Mouse (Mus musculus) liver, embryonic 11.5 days (tissue): ENCODE results near the gene Zfp536. TPM values are rescaled to one million over a fixed set of nuclear protein-coding genes. Genes with fewer than 3 reads are reported as not detected.

ENCODE experiments used
- ATAC-seq: fragments of 200-750 bp; cut with Nextera tagmentation; replicated peaks from 2 replicates; pipeline ENCODE4 v1.8.0; 2017; ENCODE audit warnings: moderate number of reproducible peaks, mild to moderate bottlenecking, moderate TSS enrichment, moderate library complexity; ENCODE audit not compliant: low FRiP score
- DNase-seq: peaks from one replicate; pipeline ENCODE4 v3.0.0-alpha.2; 2017; ENCODE audit warnings: low spot score
- H3K27ac ChIP-seq: fragments of 300-500 bp; sonication (generic); 2 replicates; pipeline ENCODE4 v1.5.1; 2014; ENCODE audit warnings: mild to moderate bottlenecking, low read depth, low read length, control low read depth
- H3K27me3 ChIP-seq: fragments of 300-500 bp; sonication (generic); replicated peaks from 2 replicates; pipeline ENCODE4 v1.6.1; 2014; ENCODE audit warnings: low read length, mixed read lengths; ENCODE audit not compliant: control insufficient read depth, insufficient read depth
- H3K36me3 ChIP-seq: fragments of 300-500 bp; sonication (generic); 2 replicates; pipeline ENCODE4 v1.6.1; 2014; ENCODE audit warnings: mild to moderate bottlenecking, low read length, moderate library complexity, mixed read lengths; ENCODE audit not compliant: control insufficient read depth, insufficient read depth
- H3K4me1 ChIP-seq: fragments of 300-500 bp; sonication (generic); replicated peaks from 2 replicates; pipeline ENCODE4 v1.6.1; 2014; ENCODE audit warnings: low read length, mixed read lengths; ENCODE audit not compliant: control insufficient read depth, insufficient read depth
- H3K4me2 ChIP-seq: fragments of 300-500 bp; sonication (generic); 2 replicates; pipeline ENCODE4 v1.6.1; 2014; ENCODE audit warnings: mild to moderate bottlenecking, control low read depth, moderate library complexity
- H3K4me3 ChIP-seq: fragments of 300-500 bp; sonication (generic); 2 replicates; pipeline ENCODE4 v1.5.1; 2014; ENCODE audit warnings: low read depth, low read length, control low read depth
- H3K9ac ChIP-seq: fragments of 300-500 bp; sonication (generic); 2 replicates; pipeline ENCODE4 v1.6.1; 2014; ENCODE audit warnings: low read depth, low read length, control low read depth
- H3K9me3 ChIP-seq: fragments of 300-500 bp; sonication (generic); 2 replicates; pipeline ENCODE4 v1.6.1; 2016; ENCODE audit warnings: low read length, inconsistent platforms, mixed read lengths; ENCODE audit not compliant: control insufficient read depth
- WGBS: fragments of 180-500 bp; shearing (Covaris S2); extraction: QIAGEN DNeasy Blood & Tissue Kit; methylation state at CpG from one replicate; pipeline ENCODE4 v1.1.7; 2014; 5-methylcytosine and 5-hydroxymethylcytosine counted together
- polyA plus RNA-seq: library from polyadenylated mRNA; unstranded; fragments of >200 nt; fragmentation: Nextera tagmentation; extraction: Ambion mirVana; gene quantifications from 2 replicates; pipeline ENCODE4 v1.2.1, GENCODE M21; 2014

Zfp536 gene
- polyA plus RNA-seq, 1 experiment from 2014 or later: 0.86 TPM

GRCm38 (mm10) chr7:37689107-37689511 is 84.3 kb downstream of the Zfp536 start:
- H3K9ac ChIP-seq: no peak overlapping the region
- H3K4me1 ChIP-seq: no peaks in the 10 kb centered on the region
- H3K9me3 ChIP-seq: no peaks in the 10 kb centered on the region
- H3K36me3 ChIP-seq: no peaks in the 10 kb centered on the region
- DNase-seq (no peak), ATAC-seq (no peak)
- H3K27ac ChIP-seq: no peak overlapping the region
- no peaks in the 10 kb centered on the region for H3K27me3 ChIP-seq
- no peak overlapping the region for H3K4me2 ChIP-seq
- no peak overlapping the region for H3K4me3 ChIP-seq
- 72% methylated on average over 11 of the region's 11 CpGs for WGBS

- Histone ChIP-seq H3K27me3 (no peaks in the 10 kb centered on the region), H3K4me3 (no peak overlapping the region), H3K27ac (no peak overlapping the region), H3K4me1 (no peaks in the 10 kb centered on the region), H3K4me2 (no peak overlapping the region), H3K9ac (no peak overlapping the region), H3K36me3 (no peaks in the 10 kb centered on the region), H3K9me3 (no peaks in the 10 kb centered on the region)
- ATAC-seq (no peak), DNase-seq (no peak)
- 79% methylated on average over 2 of the region's 2 CpGs for WGBS
These were observed 87.1 kb downstream of the Zfp536 start for GRCm38 (mm10) chr7:37686366-37686765.

DNA sequence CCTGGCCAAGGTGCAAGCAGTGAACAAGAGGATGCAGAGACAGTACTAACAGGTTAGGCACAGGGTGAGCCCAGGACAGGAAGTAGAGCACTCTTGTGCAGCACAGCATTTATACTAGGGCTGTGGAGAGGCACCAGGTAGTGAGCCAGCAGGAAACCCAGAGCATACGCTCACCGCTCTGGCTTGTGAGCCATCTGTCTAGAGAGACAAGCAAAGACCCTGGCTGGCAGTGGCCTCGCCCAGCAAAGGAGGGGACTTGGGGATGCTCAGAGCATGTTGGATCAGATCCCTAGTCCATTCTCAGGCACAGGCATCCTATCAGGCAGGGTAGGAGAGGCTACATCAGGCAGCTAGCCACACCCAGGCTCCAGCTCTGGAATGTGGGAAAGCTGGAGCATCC is 88.2 kb downstream of the Zfp536 start:
- ATAC-seq (no peak), DNase-seq (no peak)
- Histone ChIP-seq H3K4me1 (no peaks in the 10 kb centered on the region), H3K9ac (no peak overlapping the region), H3K9me3 (no peaks in the 10 kb centered on the region), H3K27me3 (no peaks in the 10 kb centered on the region), H3K36me3 (no peaks in the 10 kb centered on the region), H3K27ac (no peak overlapping the region), H3K4me3 (no peak overlapping the region), H3K4me2 (no peak overlapping the region)
- 87% methylated on average over 3 of the region's 3 CpGs for WGBS

DNA sequence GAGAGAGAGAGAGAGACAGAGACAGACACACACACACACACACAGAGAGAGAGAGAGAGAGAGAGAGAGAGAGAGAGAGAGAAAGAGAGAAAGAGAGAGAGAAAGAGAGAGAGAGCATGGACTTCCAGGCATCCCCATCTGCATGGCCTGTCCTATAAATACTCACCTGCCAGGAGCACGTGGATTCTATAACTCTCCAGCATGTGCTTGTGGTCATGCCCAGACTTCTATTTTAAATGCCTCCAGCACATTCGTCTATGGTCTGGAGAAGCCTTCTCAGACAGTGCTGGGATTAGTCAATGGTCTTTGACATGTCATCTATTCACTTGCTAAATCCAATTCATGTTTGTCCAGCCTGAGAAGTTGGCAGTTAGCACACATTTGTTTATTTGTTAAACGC is 92.1 kb downstream of the Zfp536 start:
- Histone ChIP-seq H3K4me3 (no peak overlapping the region), H3K4me2 (no peak overlapping the region), H3K4me1 (no peaks in the 10 kb centered on the region), H3K36me3 (no peaks in the 10 kb centered on the region), H3K9me3 (no peaks in the 10 kb centered on the region), H3K27ac (no peak overlapping the region), H3K9ac (no peak overlapping the region), H3K27me3 (no peaks in the 10 kb centered on the region)
- no peak for ATAC-seq
- no peak for DNase-seq
- WGBS: 69% methylated on average over 3 of the region's 3 CpGs

GRCm38 (mm10) chr7:37663676-37664365 is 109.6 kb downstream of the Zfp536 start:
- no peaks in the 10 kb centered on the region for H3K36me3 ChIP-seq
- no peaks in the 10 kb centered on the region for H3K9me3 ChIP-seq
- no peak overlapping the region for H3K27ac ChIP-seq
- H3K9ac ChIP-seq: no peak overlapping the region
- H3K27me3 ChIP-seq: no peaks in the 10 kb centered on the region
- no peak overlapping the region for H3K4me3 ChIP-seq
- no peaks in the 10 kb centered on the region for H3K4me1 ChIP-seq
- no peak overlapping the region for H3K4me2 ChIP-seq
- ATAC-seq (no peak), DNase-seq (no peak)
- 79% methylated on average over 7 of the region's 7 CpGs for whole genome bisulfite sequencing

- Histone ChIP-seq H3K4me2 (no peak overlapping the region), H3K36me3 (no peaks in the 10 kb centered on the region), H3K9me3 (no peaks in the 10 kb centered on the region), H3K27me3 (no peaks in the 10 kb centered on the region), H3K4me1 (no peaks in the 10 kb centered on the region), H3K4me3 (no peak overlapping the region), H3K27ac (no peak overlapping the region), H3K9ac (no peak overlapping the region)
- WGBS: 80% methylated on average over 11 of the region's 11 CpGs
- ATAC-seq (no peak), DNase-seq (no peak)
These were observed 124.8 kb downstream of the Zfp536 start for GRCm38 (mm10) chr7:37648671-37649070.

GRCm38 (mm10) chr7:37647917-37648615 is 125.4 kb downstream of the Zfp536 start:
- Histone ChIP-seq H3K9me3 (no peaks in the 10 kb centered on the region), H3K27me3 (no peaks in the 10 kb centered on the region), H3K9ac (no peak overlapping the region), H3K36me3 (no peaks in the 10 kb centered on the region), H3K4me1 (no peaks in the 10 kb centered on the region), H3K4me2 (no peak overlapping the region), H3K4me3 (no peak overlapping the region), H3K27ac (no peak overlapping the region)
- DNase-seq (no peak), ATAC-seq (no peak)
- 86% methylated on average over 21 of the region's 21 CpGs for WGBS

DNA sequence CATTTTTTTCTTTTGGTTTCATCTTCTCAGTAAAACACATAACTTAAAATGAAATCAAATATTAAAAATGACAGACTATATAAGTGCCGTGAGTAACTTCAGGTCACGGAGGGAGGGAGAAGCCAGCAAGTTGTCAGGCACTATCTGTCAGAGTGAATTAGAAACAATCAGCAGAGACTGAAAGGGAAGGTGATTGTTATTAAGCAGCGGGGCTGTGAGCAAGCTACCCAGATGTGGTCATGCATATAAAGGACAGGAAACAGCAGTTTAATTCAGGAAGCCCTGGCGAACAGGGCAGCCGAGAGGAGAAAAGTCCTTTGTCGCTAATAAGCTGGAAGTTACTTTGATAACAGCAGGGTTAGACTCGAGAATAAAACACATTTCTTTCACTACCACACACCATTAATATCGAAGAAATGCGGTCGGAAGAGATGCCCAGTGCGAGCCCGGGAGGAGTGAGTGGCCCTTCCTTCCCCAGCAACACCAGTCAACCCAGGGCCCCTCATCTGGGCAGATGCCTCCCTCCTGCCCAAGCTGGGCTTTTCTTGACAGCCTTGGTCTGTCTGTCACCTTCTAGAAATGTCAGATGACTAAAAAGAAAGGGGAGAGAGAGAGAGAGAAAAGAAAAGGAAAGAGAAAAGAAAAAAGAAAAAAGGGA is 133.6 kb downstream of the Zfp536 start:
- 52% methylated on average over 12 of the region's 12 CpGs for WGBS
- DNase-seq (no peak), ATAC-seq (no peak)
- H3K9me3 ChIP-seq: no peaks in the 10 kb centered on the region
- H3K27ac ChIP-seq: no peak overlapping the region
- no peak overlapping the region for H3K9ac ChIP-seq
- H3K4me3 ChIP-seq: no peak overlapping the region
- H3K27me3 ChIP-seq: no peaks in the 10 kb centered on the region
- no peaks in the 10 kb centered on the region for H3K4me1 ChIP-seq
- no peak overlapping the region for H3K4me2 ChIP-seq
- no peaks in the 10 kb centered on the region for H3K36me3 ChIP-seq
